Mouse (Mus musculus): ENCODE measurements around the gene Gabpa.

- TF ChIP-seq CTCF (IDR thresholded peaks at IDR 0.05; ENCODE audit: borderline replicate concordance, insufficient read depth, low read length) = no peak
- no peak for TF ChIP-seq POLR2A (IDR thresholded peaks at IDR 0.05; ENCODE audit: low read depth, low read length)
Measured at GRCm38 (mm10) chr16:84810254-84810653, 24.5 kb upstream of the Gabpa start.
